Mouse (Mus musculus): ENCODE measurements around the gene Miip. TPM values are rescaled to one million over a fixed set of nuclear protein-coding genes. Genes with fewer than 3 reads are reported as not detected.
A peak's percentile ranks its signal among the peaks of the same experiment; 100 is the strongest.
"Not testable (repeated sequence)": the region's sequence is repeated elsewhere in the genome, so short reads cannot be mapped to it uniquely, and the experiment has no call there.

Miip gene
- polyA plus RNA-seq, 1 experiment from 2014 or later = 37.1 TPM

GRCm38 (mm10) chr4:147865651-147866050 lies 3.0 kb downstream of the Miip start:
- no peak overlapping the region for H3K9ac ChIP-seq (ENCODE audit: low read length)
- H3K4me3 ChIP-seq (ENCODE audit: low read depth, low read length) = no peak overlapping the region
- peaks cover 44% of the 10 kb centered on the region for H3K36me3 ChIP-seq (ENCODE audit: control insufficient read depth, insufficient read depth, low read length)
- peaks cover 20% of the 10 kb centered on the region for H3K4me1 ChIP-seq (ENCODE audit: control insufficient read depth, insufficient read depth, low read length)
- H3K4me2 ChIP-seq (ENCODE audit: low read length) = no peak overlapping the region
- WGBS = 95% methylated on average over 6 of the region's 6 CpGs
- no peak overlapping the region for H3K27ac ChIP-seq (ENCODE audit: low read depth, low read length)
- DNase-seq (ENCODE audit: low spot score) (no peak), ATAC-seq (no peak)
- H3K27me3 ChIP-seq (replicated peaks; ENCODE audit: control insufficient read depth, insufficient read depth, low read length) = no peaks in the 10 kb centered on the region
- H3K9me3 ChIP-seq (replicated peaks; ENCODE audit: control insufficient read depth, low read length) = no peaks in the 10 kb centered on the region

GRCm38 (mm10) chr4:147862051-147862450 lies 6.6 kb downstream of the Miip start:
- no peak overlapping the region for H3K27ac ChIP-seq (ENCODE audit: low read depth, low read length)
- ATAC-seq (no peak), DNase-seq (ENCODE audit: low spot score) (no peak)
- no peaks in the 10 kb centered on the region for H3K27me3 ChIP-seq (replicated peaks; ENCODE audit: control insufficient read depth, insufficient read depth, low read length)
- no peak overlapping the region for H3K9ac ChIP-seq (ENCODE audit: low read length)
- H3K4me2 ChIP-seq (ENCODE audit: low read length) = no peak overlapping the region
- no peak overlapping the region for H3K4me3 ChIP-seq (ENCODE audit: low read depth, low read length)
- no peaks in the 10 kb centered on the region for H3K4me1 ChIP-seq (ENCODE audit: control insufficient read depth, insufficient read depth, low read length)
- peaks cover 49% of the 10 kb centered on the region for H3K36me3 ChIP-seq (ENCODE audit: control insufficient read depth, insufficient read depth, low read length)
- WGBS = 93% methylated on average over 3 of the region's 3 CpGs
- no peaks in the 10 kb centered on the region for H3K9me3 ChIP-seq (replicated peaks; ENCODE audit: control insufficient read depth, low read length)

GRCm38 (mm10) chr4:147850776-147851175 lies 17.8 kb downstream of the Miip start:
- WGBS = 80% methylated on average over 2 of the region's 2 CpGs
- H3K27ac ChIP-seq (ENCODE audit: low read depth, low read length) = no peak overlapping the region
- ATAC-seq = no peak
- no peak for DNase-seq (ENCODE audit: low spot score)
- no peak overlapping the region for H3K4me2 ChIP-seq (ENCODE audit: low read length)
- no peaks in the 10 kb centered on the region for H3K36me3 ChIP-seq (ENCODE audit: control insufficient read depth, insufficient read depth, low read length)
- no peak overlapping the region for H3K9ac ChIP-seq (ENCODE audit: low read length)
- no peak overlapping the region for H3K4me3 ChIP-seq (ENCODE audit: low read depth, low read length)
- no peaks in the 10 kb centered on the region for H3K27me3 ChIP-seq (replicated peaks; ENCODE audit: control insufficient read depth, insufficient read depth, low read length)
- no peaks in the 10 kb centered on the region for H3K9me3 ChIP-seq (replicated peaks; ENCODE audit: control insufficient read depth, low read length)
- H3K4me1 ChIP-seq (ENCODE audit: control insufficient read depth, insufficient read depth, low read length) = peaks cover 10% of the 10 kb centered on the region

DNA sequence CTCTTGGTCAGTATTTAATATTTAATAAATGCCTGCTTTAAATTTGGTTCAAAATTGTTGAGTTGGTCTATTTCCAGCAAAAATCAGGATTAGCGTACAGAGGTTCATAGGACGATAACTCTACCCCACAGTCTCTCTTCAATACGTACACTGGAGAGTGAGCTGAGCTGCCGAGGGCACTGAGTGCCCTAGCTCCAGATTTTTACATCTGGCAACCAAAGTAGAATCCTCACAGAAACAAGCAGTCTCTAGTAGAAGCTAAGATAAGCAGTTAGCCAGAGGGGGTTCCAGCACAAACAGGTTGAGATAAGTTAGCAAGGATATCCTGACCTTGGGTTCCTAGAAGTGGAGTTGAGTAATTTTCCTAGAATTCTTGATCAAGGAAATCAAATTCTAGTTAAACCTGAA lies 20.0 kb downstream of the Miip start:
- Histone ChIP-seq H3K27me3 (replicated peaks; ENCODE audit: control insufficient read depth, insufficient read depth, low read length) (no peaks in the 10 kb centered on the region), H3K36me3 (ENCODE audit: control insufficient read depth, insufficient read depth, low read length) (peaks cover 8% of the 10 kb centered on the region), H3K4me3 (ENCODE audit: low read depth, low read length) (peak overlapping the region; percentile 75), H3K27ac (ENCODE audit: low read depth, low read length) (no peak overlapping the region), H3K9ac (ENCODE audit: low read length) (peak overlapping the region; percentile 72), H3K9me3 (replicated peaks; ENCODE audit: control insufficient read depth, low read length) (peaks cover 7% of the 10 kb centered on the region; the same call in 1 of the 2 replicates), H3K4me1 (ENCODE audit: control insufficient read depth, insufficient read depth, low read length) (peaks cover 10% of the 10 kb centered on the region), H3K4me2 (ENCODE audit: low read length) (peak overlapping the region; percentile 75)
- DNase-seq (ENCODE audit: low spot score) (no peak), ATAC-seq (peak; percentile 76)
- 6% methylated on average over 4 of the region's 4 CpGs for WGBS

GRCm38 (mm10) chr4:147847614-147848583 lies 20.7 kb downstream of the Miip start, which contains the start of gene Zfp933:
Zfp933 (minus strand) TSS chr4:147848366.
- Histone ChIP-seq H3K4me2 (ENCODE audit: low read length) (peak within 1 kb of the TSS; percentile 75), H3K4me3 (ENCODE audit: low read depth, low read length) (peak within 1 kb of the TSS; percentile 75), H3K27me3 (replicated peaks; ENCODE audit: control insufficient read depth, insufficient read depth, low read length) (no peaks in the 10 kb centered on the region), H3K36me3 (ENCODE audit: control insufficient read depth, insufficient read depth, low read length) (peaks cover 10% of the 10 kb centered on the region), H3K4me1 (ENCODE audit: control insufficient read depth, insufficient read depth, low read length) (peaks cover 10% of the 10 kb centered on the region), H3K9ac (ENCODE audit: low read length) (peak within 1 kb of the TSS; percentile 72), H3K27ac (ENCODE audit: low read depth, low read length) (no peak within 1 kb of the TSS), H3K9me3 (replicated peaks; ENCODE audit: control insufficient read depth, low read length) (peaks cover 14% of the 10 kb centered on the region)
- DNase-seq (ENCODE audit: low spot score) = peak; percentile 98
- 7% methylated on average over 23 of the region's 23 CpGs for WGBS
- peak; percentile 92 for ATAC-seq

- H3K27ac ChIP-seq (ENCODE audit: low read depth, low read length) = no peak overlapping the region
- peaks cover 5% of the 10 kb centered on the region; the same call in 1 of the 2 replicates for H3K4me1 ChIP-seq (ENCODE audit: control insufficient read depth, insufficient read depth, low read length)
- 89% methylated on average over 3 of the region's 3 CpGs for WGBS
- H3K9ac ChIP-seq (ENCODE audit: low read length) = no peak overlapping the region
- ATAC-seq (no peak), DNase-seq (ENCODE audit: low spot score) (no peak)
- H3K9me3 ChIP-seq (replicated peaks; ENCODE audit: control insufficient read depth, low read length) = peaks cover 32% of the 10 kb centered on the region
- peaks cover 16% of the 10 kb centered on the region for H3K36me3 ChIP-seq (ENCODE audit: control insufficient read depth, insufficient read depth, low read length)
- H3K4me2 ChIP-seq (ENCODE audit: low read length) = no peak overlapping the region
- no peaks in the 10 kb centered on the region for H3K27me3 ChIP-seq (replicated peaks; ENCODE audit: control insufficient read depth, insufficient read depth, low read length)
- H3K4me3 ChIP-seq (ENCODE audit: low read depth, low read length) = no peak overlapping the region
Observed at GRCm38 (mm10) chr4:147842871-147843270, 25.7 kb downstream of the Miip start.

GRCm38 (mm10) chr4:147839282-147839681 lies 29.3 kb downstream of the Miip start:
- H3K27me3 ChIP-seq (replicated peaks; ENCODE audit: control insufficient read depth, insufficient read depth, low read length); H3K4me2 ChIP-seq (ENCODE audit: low read length); H3K4me1 ChIP-seq (ENCODE audit: control insufficient read depth, insufficient read depth, low read length); ATAC-seq; DNase-seq (ENCODE audit: low spot score); H3K27ac ChIP-seq (ENCODE audit: low read depth, low read length); H3K36me3 ChIP-seq (ENCODE audit: control insufficient read depth, insufficient read depth, low read length); H3K4me3 ChIP-seq (ENCODE audit: low read depth, low read length); H3K9ac ChIP-seq (ENCODE audit: low read length): not testable (repeated sequence)
- H3K9me3 ChIP-seq (replicated peaks; ENCODE audit: control insufficient read depth, low read length) = peaks cover 31% of the 10 kb centered on the region
- 100% methylated on average over 12 of the region's 26 CpGs for WGBS

DNA sequence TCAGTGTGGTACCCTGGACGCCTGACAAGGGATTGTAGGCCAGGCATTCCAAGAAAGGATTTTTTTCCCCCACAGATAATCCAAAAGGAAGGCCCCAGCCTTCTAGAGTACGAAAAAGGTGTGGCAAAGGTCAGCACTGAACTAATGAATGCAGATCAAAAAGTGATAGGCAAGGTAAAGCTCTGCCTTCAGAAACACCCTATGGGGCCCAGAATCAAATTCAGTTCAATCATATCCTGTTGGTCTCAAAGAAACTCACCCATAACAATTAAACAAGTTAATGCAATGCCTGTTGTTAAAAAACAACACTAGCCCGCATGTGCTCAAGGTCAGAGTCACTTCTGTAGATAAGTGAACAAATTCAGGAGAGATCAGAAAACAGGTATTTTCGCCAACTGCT lies 44.2 kb downstream of the Miip start:
- DNase-seq (ENCODE audit: low spot score) (no peak), ATAC-seq (no peak)
- Histone ChIP-seq H3K27me3 (replicated peaks; ENCODE audit: control insufficient read depth, insufficient read depth, low read length) (no peaks in the 10 kb centered on the region), H3K4me1 (ENCODE audit: control insufficient read depth, insufficient read depth, low read length) (no peaks in the 10 kb centered on the region), H3K4me3 (ENCODE audit: low read depth, low read length) (no peak overlapping the region), H3K27ac (ENCODE audit: low read depth, low read length) (no peak overlapping the region), H3K36me3 (ENCODE audit: control insufficient read depth, insufficient read depth, low read length) (peaks cover 48% of the 10 kb centered on the region), H3K9ac (ENCODE audit: low read length) (no peak overlapping the region), H3K4me2 (ENCODE audit: low read length) (no peak overlapping the region), H3K9me3 (replicated peaks; ENCODE audit: control insufficient read depth, low read length) (peaks cover 56% of the 10 kb centered on the region)
- WGBS = 96% methylated on average over 4 of the region's 4 CpGs

DNA sequence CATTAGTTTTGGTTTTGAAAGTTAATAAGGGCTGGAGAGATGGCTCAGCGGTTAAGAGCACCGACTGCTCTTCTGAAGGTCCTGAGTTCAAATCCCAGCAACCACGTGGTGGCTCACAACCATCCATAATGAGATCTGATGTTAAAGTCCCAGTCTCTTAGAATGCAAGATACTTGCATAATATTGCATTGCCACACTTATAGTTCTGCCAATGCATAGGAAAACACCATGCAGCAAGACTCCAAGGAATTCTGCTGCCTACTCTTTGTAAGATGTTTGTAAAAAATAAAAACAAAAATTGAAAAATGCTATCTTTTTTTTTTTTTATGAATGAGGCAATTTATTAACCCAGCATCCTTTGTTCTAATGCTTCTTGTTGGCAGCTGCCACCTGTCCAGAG lies 47.2 kb downstream of the Miip start:
- ATAC-seq; H3K4me3 ChIP-seq (ENCODE audit: low read depth, low read length); H3K27me3 ChIP-seq (replicated peaks; ENCODE audit: control insufficient read depth, insufficient read depth, low read length); H3K4me2 ChIP-seq (ENCODE audit: low read length); DNase-seq (ENCODE audit: low spot score); H3K27ac ChIP-seq (ENCODE audit: low read depth, low read length); H3K4me1 ChIP-seq (ENCODE audit: control insufficient read depth, insufficient read depth, low read length); H3K9ac ChIP-seq (ENCODE audit: low read length): not testable (repeated sequence)
- Histone ChIP-seq H3K9me3 (replicated peaks; ENCODE audit: control insufficient read depth, low read length) (peaks cover 44% of the 10 kb centered on the region), H3K36me3 (ENCODE audit: control insufficient read depth, insufficient read depth, low read length) (peaks cover 27% of the 10 kb centered on the region)
- WGBS = 85% methylated on average over 3 of the region's 3 CpGs

All from forebrain, embryonic 14.5 days (tissue).